Mouse (Mus musculus): ENCODE data around the gene Ripor2.

Gene Ripor2

GRCm38 (mm10) chr13:24581833-24582232 is at the start of gene Ripor2:
Gene Ripor2, plus strand, starts transcription at chr13:24582189.
- in situ Hi-C loops (cut with MboI, MseI), result loop anchor here in 1 of 2 experiments (10.0 kb wide), 1 partner anchor 323 kb away; no protein-coding TSS in a partner anchor

DNA sequence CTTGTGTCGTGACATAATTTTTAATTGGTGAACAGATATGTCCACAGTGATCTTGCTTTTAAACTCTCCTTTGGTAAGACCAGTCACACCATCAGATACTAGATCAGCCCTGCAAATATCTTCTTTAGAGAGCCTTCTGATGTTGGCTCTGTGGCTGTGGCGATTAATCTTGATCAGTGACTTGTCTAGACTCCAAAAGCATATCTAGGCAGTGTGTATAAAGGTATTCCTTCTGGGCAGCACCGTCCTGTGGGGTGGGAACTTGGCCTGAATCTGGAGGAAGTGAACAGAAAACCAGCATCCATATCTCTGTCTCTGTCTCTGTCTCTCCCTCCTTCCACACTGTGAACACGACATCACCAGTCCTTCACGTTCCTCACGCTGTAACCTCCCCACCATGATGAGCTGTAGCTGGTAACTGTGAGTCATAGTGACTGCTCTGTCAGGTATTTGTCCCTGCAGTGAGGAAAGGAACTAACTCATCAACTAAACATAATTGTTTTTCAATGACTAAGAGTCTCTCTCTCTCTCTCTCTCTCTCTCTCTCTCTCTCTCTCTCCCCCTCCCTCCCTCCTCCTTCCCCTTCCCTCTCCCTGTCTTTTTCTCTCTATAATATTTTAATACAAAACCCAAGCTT is 45.3 kb upstream of the Ripor2 start:
- in situ Hi-C loops (cut with MboI, MseI), result no loop called here

GRCm38 (mm10) chr13:24538012-24538411 is 44.0 kb upstream of the Ripor2 start:
- in situ Hi-C loops (cut with MboI, MseI), result no loop called here

- in situ Hi-C loops (cut with MboI, MseI), result no loop called here
Observed at GRCm38 (mm10) chr13:24538941-24539340, 43.0 kb upstream of the Ripor2 start.

- in situ Hi-C loops (cut with MboI, MseI), result no loop called here
Observed at GRCm38 (mm10) chr13:24545677-24546076, 36.3 kb upstream of the Ripor2 start.

GRCm38 (mm10) chr13:24546801-24547459 is 35.1 kb upstream of the Ripor2 start:
- in situ Hi-C loops (cut with MboI, MseI), result no loop called here

- in situ Hi-C loops (cut with MboI, MseI), result no loop called here
Observed at GRCm38 (mm10) chr13:24548911-24549310, 33.1 kb upstream of the Ripor2 start.

DNA sequence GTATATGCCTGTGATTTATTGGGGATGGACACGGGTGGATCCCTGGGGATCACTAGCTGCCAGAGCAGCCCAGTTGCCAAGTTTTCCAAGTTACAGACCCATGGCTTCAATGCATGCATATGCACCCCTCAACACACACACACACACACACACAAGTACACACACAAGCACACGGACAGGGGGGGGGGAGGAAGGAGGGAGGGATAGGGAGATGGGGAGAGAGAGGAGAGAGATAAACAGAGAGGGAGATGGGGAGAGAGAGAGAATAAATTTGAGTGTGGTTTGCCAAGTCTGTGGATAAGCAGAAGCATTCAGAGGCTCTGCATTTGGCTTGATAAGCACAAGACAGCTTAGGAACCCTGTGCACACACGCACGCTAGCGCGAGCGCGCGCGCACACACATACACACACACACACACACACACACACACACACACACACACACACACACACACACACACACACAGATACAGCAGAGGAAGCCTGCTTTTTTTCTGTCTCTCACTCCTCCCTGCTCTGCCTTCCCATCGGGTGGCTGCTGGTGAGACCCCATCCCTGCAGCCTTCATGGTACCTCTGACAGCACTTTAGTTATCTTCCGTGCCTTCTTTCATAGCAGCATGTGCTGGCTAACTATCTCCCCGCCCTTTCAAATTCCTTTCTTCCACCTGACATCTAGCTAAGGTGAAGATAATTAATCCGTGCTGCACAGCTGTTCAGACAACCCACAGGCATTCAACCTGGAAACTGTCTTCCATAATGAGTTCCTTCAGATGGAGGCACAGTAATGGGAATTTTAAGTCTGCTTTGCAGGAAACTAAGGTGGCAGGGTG is 30.7 kb upstream of the Ripor2 start:
- in situ Hi-C loops (cut with MboI, MseI), result no loop called here

DNA sequence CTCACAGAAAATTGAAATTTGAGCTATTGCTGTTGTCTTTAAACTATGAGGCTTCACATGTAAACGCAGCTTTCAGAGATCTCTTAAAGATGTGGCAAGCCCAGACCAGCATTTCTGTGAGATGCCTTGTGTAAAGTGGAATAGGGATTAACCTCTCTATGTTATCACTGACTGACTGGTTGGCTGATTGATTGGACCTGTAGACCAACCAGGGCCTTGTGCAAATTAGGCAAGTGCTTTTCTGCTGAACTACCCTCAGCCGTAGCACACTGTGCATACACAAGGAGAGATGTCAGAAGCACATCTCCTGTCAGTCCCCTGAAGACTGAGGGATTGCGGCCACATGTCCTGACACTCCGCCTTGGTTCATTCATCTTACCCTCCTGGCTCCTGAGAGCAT is 29.9 kb upstream of the Ripor2 start:
- in situ Hi-C loops (cut with MboI, MseI), result no loop called here

DNA sequence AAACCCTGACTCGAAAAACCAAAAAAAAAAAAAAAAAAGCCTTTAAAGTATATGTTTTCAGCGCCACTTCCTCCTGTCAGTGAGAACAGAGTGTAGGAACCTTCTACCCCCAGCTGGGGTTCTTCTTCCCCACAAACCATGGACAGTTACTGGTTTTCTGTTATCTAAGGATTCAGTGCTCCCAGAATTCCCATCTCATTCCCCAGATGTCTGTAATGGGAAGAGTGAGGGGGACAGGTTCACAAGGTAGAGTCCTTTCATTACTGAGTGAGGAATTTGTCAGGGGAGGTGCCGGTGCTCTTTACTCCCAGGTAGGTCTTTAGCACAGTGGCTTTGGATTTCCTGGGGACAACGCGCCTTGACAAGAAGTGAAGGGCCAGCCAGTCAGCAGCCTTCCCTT is 20.6 kb upstream of the Ripor2 start:
- in situ Hi-C loops (cut with MboI, MseI), result no loop called here

- in situ Hi-C loops (cut with MboI, MseI), result no loop called here
Observed at GRCm38 (mm10) chr13:24564706-24565105, 17.3 kb upstream of the Ripor2 start.

- in situ Hi-C loops (cut with MboI, MseI), result no loop called here
Observed at GRCm38 (mm10) chr13:24565230-24565949, 16.6 kb upstream of the Ripor2 start.

DNA sequence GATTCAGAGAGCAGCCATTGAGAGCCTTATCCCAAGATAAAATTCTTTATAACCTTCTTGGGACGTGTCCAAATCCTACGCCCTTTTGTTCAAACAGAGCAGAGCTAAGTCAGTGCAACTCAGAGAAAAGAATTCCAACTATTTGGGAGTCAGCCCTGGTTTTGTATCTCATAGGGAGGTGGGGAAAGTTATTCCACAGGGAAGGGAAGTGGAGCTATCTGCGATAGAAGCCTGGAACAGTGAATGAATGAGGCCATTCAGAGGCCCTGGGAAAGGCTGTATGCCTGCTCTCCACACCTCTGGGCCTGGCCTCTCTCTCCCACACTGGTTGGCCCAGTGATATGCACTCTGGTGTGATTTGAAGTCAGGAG is 16.1 kb upstream of the Ripor2 start:
- in situ Hi-C loops (cut with MboI, MseI), result no loop called here

- in situ Hi-C loops (cut with MboI, MseI), result no loop called here
Observed at GRCm38 (mm10) chr13:24567176-24567811, 14.7 kb upstream of the Ripor2 start.

DNA sequence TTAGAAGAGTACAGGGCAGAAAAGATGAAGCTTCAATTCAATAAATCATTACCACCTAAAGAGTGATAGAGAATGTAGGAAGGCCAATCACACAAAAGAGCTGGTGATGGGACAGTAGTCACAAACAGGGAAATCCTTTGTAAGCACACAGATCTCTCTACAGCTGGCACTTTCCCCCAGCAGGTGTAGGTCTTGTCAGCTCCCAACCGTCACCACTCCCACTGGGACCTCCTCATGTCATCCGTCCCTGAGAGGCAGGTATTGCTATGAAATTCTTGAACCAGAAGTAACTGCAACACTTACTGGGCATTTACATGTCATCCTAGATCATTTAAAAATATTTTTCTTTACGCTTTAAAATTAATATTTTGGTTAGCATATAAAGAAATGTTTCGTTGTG is 12.9 kb upstream of the Ripor2 start:
- in situ Hi-C loops (cut with MboI, MseI), result no loop called here

- in situ Hi-C loops (cut with MboI, MseI), result no loop called here
Observed at GRCm38 (mm10) chr13:24570716-24571115, 11.3 kb upstream of the Ripor2 start.

DNA sequence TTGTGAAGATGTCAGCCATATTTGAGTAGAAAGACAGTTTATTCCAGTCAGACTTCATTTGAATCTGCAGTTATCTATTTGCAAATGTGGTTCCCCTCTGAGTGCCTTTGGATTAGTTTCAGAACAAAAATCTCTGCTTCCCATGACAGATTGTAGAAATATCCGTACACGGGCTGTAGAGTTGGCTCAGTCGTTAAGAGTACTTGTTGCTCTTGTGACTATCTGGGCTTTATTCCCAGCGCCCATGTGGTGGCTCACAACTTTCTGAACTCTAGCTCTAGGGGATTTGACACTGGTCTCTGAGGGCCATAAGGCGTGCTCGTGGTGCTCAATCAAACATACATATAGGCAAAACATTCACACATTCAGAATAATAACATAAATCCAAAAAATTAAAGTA is 10.1 kb upstream of the Ripor2 start:
- in situ Hi-C loops (cut with MboI, MseI), result no loop called here

- in situ Hi-C loops (cut with MboI, MseI), result loop anchor here in 1 of 2 experiments (5.0 kb wide), 1 partner anchor 243 kb away; no protein-coding TSS in a partner anchor
Observed at GRCm38 (mm10) chr13:24575126-24575525, 6.9 kb upstream of the Ripor2 start.

DNA sequence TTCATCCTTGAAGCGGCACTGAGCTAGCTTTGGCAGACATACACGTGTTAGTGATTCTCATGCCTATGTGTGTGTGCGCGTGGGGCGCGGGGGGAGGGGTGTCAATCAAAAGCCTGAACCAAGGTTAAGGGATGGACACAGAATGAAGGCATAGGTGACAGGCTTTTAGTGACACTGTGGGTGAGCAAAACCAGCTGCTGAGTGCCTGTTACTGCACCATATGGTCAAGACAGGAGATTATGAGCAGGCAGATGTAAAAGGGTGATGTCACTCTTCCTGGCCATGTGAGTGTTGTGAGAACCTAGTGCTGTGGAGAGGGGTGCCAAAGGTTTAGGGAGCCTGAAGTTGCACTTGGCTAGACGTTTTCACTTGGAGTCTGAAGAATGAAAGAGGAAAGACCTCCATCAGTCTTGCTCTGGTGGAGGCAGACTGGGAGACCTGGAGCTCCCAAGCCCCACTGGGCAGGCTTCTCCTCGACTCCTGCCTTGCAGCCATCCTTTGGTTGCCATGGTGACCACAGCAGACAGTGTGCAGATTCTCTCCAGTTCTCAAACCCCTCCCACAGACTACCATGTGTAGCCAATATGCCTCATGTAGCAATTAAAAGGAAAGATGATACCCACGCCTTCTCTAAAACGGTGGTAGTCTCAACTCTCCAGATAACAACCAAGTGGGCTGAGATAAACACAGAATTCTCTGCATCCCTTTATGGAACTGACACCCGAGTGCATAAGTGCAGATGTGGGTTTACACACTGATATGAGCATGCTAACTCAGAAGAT is 5.5 kb upstream of the Ripor2 start:
- in situ Hi-C loops (cut with MboI, MseI), result loop anchor here in 1 of 2 experiments (5.0 kb wide), 1 partner anchor 244 kb away; no protein-coding TSS in a partner anchor

GRCm38 (mm10) chr13:24578317-24578716 is 3.7 kb upstream of the Ripor2 start:
- in situ Hi-C loops (cut with MboI, MseI), result loop anchor here in 1 of 2 experiments (5.0 kb wide), 1 partner anchor 246 kb away; no protein-coding TSS in a partner anchor

All from T-helper 17 cell (primary cell).